Mouse (Mus musculus) spleen, postnatal 14 days (tissue): ENCODE results near the gene Acpp.

ENCODE experiments used
- DNase-seq, 2 experiments: peaks; one replicate each; pipeline ENCODE4 v3.0.0; 2021 to 2022; ENCODE audit warnings: low spot score in 2 of 2

Acpp gene

GRCm38 (mm10) chr9:104254408-104255180 is 83.0 kb downstream of the Acpp start:
- no peak for DNase-seq

GRCm38 (mm10) chr9:104252637-104253036 is 84.9 kb downstream of the Acpp start:
- no peak for DNase-seq

- no peak for DNase-seq
Observed at GRCm38 (mm10) chr9:104251687-104252086, 85.9 kb downstream of the Acpp start.

GRCm38 (mm10) chr9:104251111-104251510 is 86.4 kb downstream of the Acpp start:
- DNase-seq = no peak

DNA sequence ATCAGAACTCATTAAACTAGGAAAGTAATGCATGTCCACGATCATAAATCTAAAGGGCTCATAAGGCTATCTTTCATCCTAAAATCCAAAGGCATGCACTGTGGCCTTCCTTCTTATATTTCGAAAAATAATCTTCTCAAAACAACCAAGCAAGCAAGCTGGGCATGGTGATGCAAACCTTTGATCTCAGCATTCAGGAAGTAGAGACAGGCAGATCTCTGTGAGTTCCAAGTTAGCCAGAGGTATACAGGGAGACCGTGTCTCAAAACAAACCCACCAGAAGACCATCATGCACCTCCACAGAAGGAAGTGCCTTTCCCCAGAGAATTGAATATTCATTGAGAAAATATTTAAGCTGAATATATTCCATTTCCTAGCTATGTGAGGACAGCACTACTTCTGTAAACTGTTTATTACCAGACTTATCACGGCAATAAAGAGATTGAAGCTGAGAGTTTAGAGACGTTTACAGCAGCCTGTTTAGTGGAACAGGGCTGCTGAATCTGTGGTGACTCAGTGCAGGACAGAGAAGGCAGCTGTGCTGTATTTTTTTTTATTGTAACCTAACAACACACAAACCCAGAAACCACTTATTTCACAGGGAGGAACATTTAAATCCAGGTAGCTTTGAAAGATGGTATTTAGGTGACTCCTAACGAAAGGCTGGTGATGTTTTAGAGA is 90.1 kb downstream of the Acpp start:
- DNase-seq = no peak

DNA sequence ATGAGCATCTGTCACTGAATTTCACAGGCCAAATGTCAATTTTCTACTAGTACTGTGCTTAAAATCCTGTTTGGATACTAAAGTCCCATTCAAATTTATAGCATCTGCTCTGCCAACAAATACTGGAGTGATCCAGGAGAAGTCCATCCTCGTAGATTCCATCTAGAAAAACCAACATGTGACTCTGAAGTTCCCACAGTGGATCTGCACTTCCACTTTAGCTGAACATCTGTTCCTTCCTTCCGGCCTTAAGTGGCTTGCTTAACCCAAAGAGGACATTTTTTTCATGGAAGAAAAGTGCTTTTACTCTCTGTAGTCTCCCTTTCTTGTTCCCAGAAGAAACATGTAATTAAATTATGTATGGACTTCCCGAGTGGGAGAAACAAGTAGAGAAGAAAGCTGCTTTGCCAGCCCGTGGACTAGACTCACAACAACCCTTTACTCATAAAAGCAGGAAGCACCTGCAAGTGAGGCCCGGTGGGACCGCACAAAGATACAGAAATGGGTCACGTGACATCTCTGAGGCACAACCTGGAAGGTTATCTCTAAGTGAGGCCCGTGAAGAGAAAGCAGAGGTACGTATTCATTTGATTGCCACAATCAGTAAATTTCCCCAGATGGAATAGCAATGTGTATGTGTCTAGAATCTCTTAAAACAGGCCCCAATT is 93.6 kb downstream of the Acpp start:
- DNase-seq = no peak

GRCm38 (mm10) chr9:104240146-104240545 is 97.4 kb downstream of the Acpp start:
- DNase-seq = no peak

DNA sequence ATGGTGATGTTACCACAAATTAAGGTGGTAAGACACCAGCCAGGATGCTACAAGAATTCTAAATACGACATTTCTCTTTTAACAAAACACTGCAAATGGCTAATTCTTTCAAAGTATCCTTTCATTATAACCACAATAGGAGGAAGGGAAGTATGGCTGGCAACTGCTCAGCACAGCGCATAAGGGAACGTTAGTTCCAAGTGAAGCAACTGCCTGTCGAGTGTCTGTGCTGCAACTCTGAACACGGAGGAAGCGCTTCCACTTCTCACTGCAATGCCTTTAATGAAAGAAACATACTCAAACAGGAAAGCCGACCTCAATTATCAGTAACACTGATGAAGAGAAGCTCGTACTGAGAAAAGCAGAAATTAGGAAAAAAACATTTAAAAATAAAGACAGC is 98.5 kb downstream of the Acpp start:
- no peak for DNase-seq
